ENCODE assay signal across 25 mouse cellular contexts in the genomic region with DNA sequence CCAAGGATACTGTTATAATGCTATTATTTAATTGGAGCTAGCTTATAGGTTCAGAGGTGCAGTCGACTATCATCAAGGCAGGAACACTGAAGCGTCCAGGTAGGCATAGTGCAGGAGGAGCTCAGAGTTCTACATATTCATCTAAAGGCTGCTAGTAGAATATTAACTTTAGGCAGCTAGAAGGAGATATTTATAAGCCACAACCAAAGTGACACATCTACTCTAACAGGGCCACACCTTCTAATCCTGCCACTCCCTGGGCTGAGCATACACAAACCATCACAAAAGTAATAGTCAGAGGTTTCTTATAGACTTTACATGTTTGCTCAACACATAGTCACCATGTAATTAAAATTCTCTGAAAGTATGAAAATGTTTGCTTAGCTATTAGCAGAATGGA.
DNase-seq lines count a peak whose midpoint lies in the region; ATAC-seq lines count a peak whose summit lies in the region.
"Had no signal": no experiment of that assay in that cellular context is flagged by ENCODE, and none has a peak within 500 bp of the region (broad histone marks: within the 10 kb centered on the region; RNA-seq: fewer than 3 reads in every experiment).

No protein-coding gene starts in this region.

- no peaks in the 10 kb centered on the region for H3K27me3 ChIP-seq in intestine, embryonic 15.5 days (replicated peaks)
- H3K27me3 ChIP-seq in intestine, embryonic 16.5 days (replicated peaks; ENCODE audit: control insufficient read depth, insufficient read depth, low read length) = no peaks in the 10 kb centered on the region
- no peaks in the 10 kb centered on the region for H3K27me3 ChIP-seq in stomach, embryonic 14.5 days (ENCODE audit: control insufficient read depth, insufficient read depth, low read length)
- H3K27me3 ChIP-seq in stomach, embryonic 16.5 days (ENCODE audit: control insufficient read depth, insufficient read depth, low read length) = no peaks in the 10 kb centered on the region
- no peaks in the 10 kb centered on the region for H3K27me3 ChIP-seq in liver, embryonic 12.5 days (replicated peaks)
- H3K27me3 ChIP-seq: embryonic facial prominence, embryonic 13.5 days; embryonic facial prominence, embryonic 15.5 days; forebrain, embryonic 12.5 days had no signal

- no peak for DNase-seq in thymus, postnatal 36 days
- DNase-seq in testis, postnatal 14 days (ENCODE audit: low spot score) = no peak
- no peak for DNase-seq in T-cell, adult 2 months (ENCODE audit: low spot score)
- DNase-seq: adrenal gland, adult 8-10 months; adrenal gland, postnatal 14 days; adrenal gland, postnatal 36 days; cerebellum, adult 11-12 months; cerebellum, adult 2 months; cerebellum, adult 9-10 months; cerebellum, postnatal 10 days; cerebellum, postnatal 36 days; embryo, embryonic 11 days had no signal

- WGBS in intestine, embryonic 15.5 days = 57% methylated on average over 2 of the region's 2 CpGs
- 64% methylated on average over 2 of the region's 2 CpGs for WGBS in intestine, embryonic 16.5 days
- 75% methylated on average over 2 of the region's 2 CpGs for WGBS in stomach, embryonic 14.5 days
- 63% methylated on average over 2 of the region's 2 CpGs for WGBS in stomach, embryonic 16.5 days
- 58% methylated on average over 2 of the region's 2 CpGs for WGBS in liver, embryonic 12.5 days (ENCODE audit: insufficient replicate concordance)

- no peaks in the 10 kb centered on the region for H3K36me3 ChIP-seq in intestine, embryonic 15.5 days
- no peaks in the 10 kb centered on the region for H3K36me3 ChIP-seq in intestine, embryonic 16.5 days (ENCODE audit: control insufficient read depth, insufficient read depth, low read length)
- H3K36me3 ChIP-seq in stomach, embryonic 14.5 days (ENCODE audit: control insufficient read depth, insufficient read depth, low read length) = no peaks in the 10 kb centered on the region
- H3K36me3 ChIP-seq in stomach, embryonic 16.5 days (ENCODE audit: control insufficient read depth, insufficient read depth, low read length) = no peaks in the 10 kb centered on the region
- H3K36me3 ChIP-seq in liver, embryonic 12.5 days = no peaks in the 10 kb centered on the region
- H3K36me3 ChIP-seq: embryonic facial prominence, embryonic 13.5 days; embryonic facial prominence, embryonic 15.5 days; forebrain, embryonic 10.5 days; forebrain, embryonic 12.5 days had no signal

- no peaks in the 10 kb centered on the region for H3K9me3 ChIP-seq in intestine, embryonic 15.5 days
- no peaks in the 10 kb centered on the region for H3K9me3 ChIP-seq in intestine, embryonic 16.5 days (ENCODE audit: control insufficient read depth, low read length)
- no peaks in the 10 kb centered on the region for H3K9me3 ChIP-seq in stomach, embryonic 14.5 days (ENCODE audit: control insufficient read depth, low read depth, low read length)
- no peaks in the 10 kb centered on the region for H3K9me3 ChIP-seq in stomach, embryonic 16.5 days (replicated peaks; ENCODE audit: control insufficient read depth, low read length)
- no peaks in the 10 kb centered on the region for H3K9me3 ChIP-seq in liver, embryonic 12.5 days (replicated peaks)
- H3K9me3 ChIP-seq: embryonic facial prominence, embryonic 13.5 days; embryonic facial prominence, embryonic 15.5 days; forebrain, embryonic 10.5 days; forebrain, embryonic 12.5 days had no signal

- H3K4me3 ChIP-seq in intestine, embryonic 15.5 days (replicated peaks) = no peak overlapping the region
- H3K4me3 ChIP-seq in intestine, embryonic 16.5 days (ENCODE audit: low read length) = no peak overlapping the region
- no peak overlapping the region for H3K4me3 ChIP-seq in stomach, embryonic 14.5 days (ENCODE audit: low read depth, low read length)
- H3K4me3 ChIP-seq in stomach, embryonic 16.5 days (replicated peaks; ENCODE audit: low read length) = no peak overlapping the region
- no peak overlapping the region for H3K4me3 ChIP-seq in liver, embryonic 12.5 days
- H3K4me3 ChIP-seq: embryonic facial prominence, embryonic 13.5 days; embryonic facial prominence, embryonic 15.5 days; erythroblast, embryonic 14.5 days; forebrain, embryonic 10.5 days; forebrain, embryonic 12.5 days had no signal

- no peak overlapping the region for H3K9ac ChIP-seq in intestine, embryonic 15.5 days
- H3K9ac ChIP-seq in intestine, embryonic 16.5 days (ENCODE audit: low read depth, low read length) = no peak overlapping the region
- no peak overlapping the region for H3K9ac ChIP-seq in stomach, embryonic 14.5 days (replicated peaks; ENCODE audit: low read depth, low read length)
- H3K9ac ChIP-seq in stomach, embryonic 16.5 days (ENCODE audit: low read length) = no peak overlapping the region
- no peak overlapping the region for H3K9ac ChIP-seq in liver, embryonic 12.5 days
- H3K9ac ChIP-seq: embryonic facial prominence, embryonic 13.5 days; embryonic facial prominence, embryonic 15.5 days; forebrain, embryonic 12.5 days had no signal

- H3K4me1 ChIP-seq in intestine, embryonic 15.5 days (replicated peaks) = no peaks in the 10 kb centered on the region
- H3K4me1 ChIP-seq in intestine, embryonic 16.5 days (ENCODE audit: control insufficient read depth, insufficient read depth, low read length) = no peaks in the 10 kb centered on the region
- H3K4me1 ChIP-seq in stomach, embryonic 14.5 days (ENCODE audit: control insufficient read depth, insufficient read depth, low read length) = no peaks in the 10 kb centered on the region
- H3K4me1 ChIP-seq in stomach, embryonic 16.5 days (ENCODE audit: control insufficient read depth, insufficient read depth, low read length) = no peaks in the 10 kb centered on the region
- no peaks in the 10 kb centered on the region for H3K4me1 ChIP-seq in liver, embryonic 12.5 days
- H3K4me1 ChIP-seq: embryonic facial prominence, embryonic 13.5 days; embryonic facial prominence, embryonic 15.5 days; forebrain, embryonic 10.5 days; forebrain, embryonic 12.5 days had no signal

- ATAC-seq in intestine, embryonic 15.5 days = peak; percentile 68; the same call in 1 of the 2 replicates
- ATAC-seq in intestine, embryonic 16.5 days = peak; percentile 71
- peak; percentile 53; the same call in 1 of the 2 replicates for ATAC-seq in stomach, embryonic 14.5 days (ENCODE audit: insufficient number of reproducible peaks, insufficient read depth, low FRiP score, low read depth)
- peak; percentile 77; the same call in 1 of the 2 replicates for ATAC-seq in stomach, embryonic 16.5 days (ENCODE audit: insufficient read depth, low FRiP score)
- no peak for ATAC-seq in liver, embryonic 12.5 days
- ATAC-seq: activated CD4-positive, CD25-positive, alpha-beta regulatory T cell, adult 4 months; forebrain, embryonic 14.5 days; forebrain, embryonic 16.5 days had no signal

- H3K4me2 ChIP-seq in intestine, embryonic 15.5 days (replicated peaks) = no peak overlapping the region
- no peak overlapping the region for H3K4me2 ChIP-seq in intestine, embryonic 16.5 days (ENCODE audit: low read depth, low read length)
- H3K4me2 ChIP-seq in stomach, embryonic 14.5 days (replicated peaks; ENCODE audit: low read depth, low read length) = no peak overlapping the region
- no peak overlapping the region for H3K4me2 ChIP-seq in stomach, embryonic 16.5 days (ENCODE audit: low read depth, low read length)
- no peak overlapping the region for H3K4me2 ChIP-seq in liver, embryonic 12.5 days
- H3K4me2 ChIP-seq: embryonic facial prominence, embryonic 13.5 days; embryonic facial prominence, embryonic 15.5 days; forebrain, embryonic 12.5 days had no signal

- H3K27ac ChIP-seq in intestine, embryonic 15.5 days = no peak overlapping the region
- H3K27ac ChIP-seq in intestine, embryonic 16.5 days (ENCODE audit: low read length) = no peak overlapping the region
- no peak overlapping the region for H3K27ac ChIP-seq in stomach, embryonic 14.5 days (ENCODE audit: low read length)
- no peak overlapping the region for H3K27ac ChIP-seq in stomach, embryonic 16.5 days (ENCODE audit: low read length)
- no peak overlapping the region for H3K27ac ChIP-seq in liver, embryonic 12.5 days
- H3K27ac ChIP-seq: embryonic facial prominence, embryonic 13.5 days; embryonic facial prominence, embryonic 15.5 days; forebrain, embryonic 10.5 days; forebrain, embryonic 12.5 days had no signal
